Mouse (Mus musculus): ENCODE data around the gene Gatad1.
"Not testable (repeated sequence)": the region's sequence is repeated elsewhere in the genome, so short reads cannot be mapped to it uniquely, and the experiment has no call there.

The Gatad1 gene

DNA sequence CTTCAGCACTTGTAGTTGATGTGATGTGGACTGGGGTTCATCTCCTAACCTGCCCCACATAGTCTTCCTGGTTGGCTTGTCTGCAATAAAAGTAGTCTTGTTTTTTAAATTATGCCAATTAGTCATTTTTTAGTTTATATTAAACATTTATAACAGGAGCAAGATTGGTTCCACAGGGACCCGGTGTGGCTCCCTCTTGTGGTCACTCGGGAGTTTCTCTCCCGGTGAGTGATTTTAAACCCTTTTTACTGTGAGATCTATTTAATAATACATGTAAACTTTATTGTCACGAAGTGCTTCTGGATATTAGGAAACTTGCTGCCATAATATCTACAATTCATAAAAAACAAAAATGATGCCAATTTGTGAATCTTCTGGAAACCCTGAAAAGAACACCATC is 23.0 kb downstream of the Gatad1 start:
- DNase-seq (ENCODE audit: low spot score) = no peak

DNA sequence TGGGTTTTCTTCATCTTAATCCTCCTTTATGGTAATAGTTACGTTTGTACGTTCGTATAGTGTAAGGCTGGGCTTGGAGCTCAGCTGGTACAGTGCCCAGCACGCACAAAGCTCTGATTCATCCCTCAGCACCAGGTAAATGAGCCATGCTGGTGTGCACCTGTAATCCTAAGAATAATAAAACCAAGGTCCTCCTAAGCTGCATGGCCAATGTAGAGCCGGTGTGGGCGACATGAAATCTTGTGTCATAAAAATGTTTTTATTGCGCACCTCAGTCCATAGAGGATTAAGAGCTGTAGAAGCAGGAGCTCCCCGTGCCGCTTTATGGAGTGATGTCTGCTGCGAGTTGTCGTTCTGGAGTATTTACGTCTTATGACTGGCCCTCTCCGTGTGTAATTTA is 23.7 kb downstream of the Gatad1 start:
- no peak for DNase-seq (ENCODE audit: low spot score)

DNA sequence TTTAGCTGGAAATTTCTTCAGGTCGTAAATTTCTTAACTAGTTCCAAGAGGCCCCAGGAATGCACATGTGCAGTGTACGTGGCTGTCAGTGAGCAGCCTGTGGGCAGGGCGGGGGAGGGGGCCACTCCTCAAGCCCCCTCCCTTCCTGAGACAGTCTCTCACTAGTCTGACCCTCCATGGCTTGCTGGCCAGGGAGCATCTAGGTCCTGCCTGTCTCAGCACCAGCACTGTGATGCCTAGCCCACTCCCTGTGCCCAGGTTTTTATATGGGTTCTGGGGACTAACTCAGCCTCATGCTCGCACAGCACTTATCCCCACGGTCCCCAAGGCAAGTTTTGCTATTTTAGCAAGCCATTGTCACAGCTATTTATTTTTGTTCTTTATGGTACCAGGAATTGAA is 24.7 kb downstream of the Gatad1 start:
- DNase-seq (ENCODE audit: low spot score) = no peak

DNA sequence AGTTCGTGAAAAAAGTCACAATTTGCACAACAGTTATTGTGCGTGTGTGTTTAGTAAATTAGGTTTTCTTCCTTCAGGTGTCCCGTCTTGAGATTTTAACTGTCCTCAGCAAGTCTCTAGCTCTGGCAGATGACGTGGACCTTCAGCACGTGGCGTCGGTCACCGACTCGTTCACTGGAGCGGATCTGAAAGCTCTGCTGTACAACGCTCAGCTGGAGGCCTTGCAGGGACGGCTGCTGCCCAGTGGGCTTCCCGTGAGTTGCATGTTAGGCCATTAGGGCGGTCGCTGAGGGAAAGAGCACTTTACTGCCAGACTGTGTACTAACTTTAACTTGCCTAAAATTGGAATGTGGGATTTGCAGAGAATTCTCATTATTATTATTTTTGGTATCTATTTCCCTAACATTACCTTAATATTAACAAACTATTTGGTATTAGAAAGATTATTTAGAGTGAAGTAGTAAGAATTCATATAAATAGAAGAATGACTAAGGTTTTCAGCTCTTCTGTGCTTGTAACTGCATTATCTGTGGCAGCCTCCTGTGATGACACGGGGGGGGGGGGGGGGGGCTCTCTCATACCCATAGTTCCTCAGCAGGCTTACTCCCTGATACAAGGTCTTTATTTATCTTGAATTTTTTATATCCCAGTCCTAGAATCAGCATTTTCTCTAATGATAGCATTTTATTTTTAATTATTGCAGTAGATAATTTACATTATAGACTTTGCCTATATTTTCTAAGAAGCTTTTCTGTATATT is 25.3 kb downstream of the Gatad1 start:
- no peak for DNase-seq (ENCODE audit: low spot score)

DNA sequence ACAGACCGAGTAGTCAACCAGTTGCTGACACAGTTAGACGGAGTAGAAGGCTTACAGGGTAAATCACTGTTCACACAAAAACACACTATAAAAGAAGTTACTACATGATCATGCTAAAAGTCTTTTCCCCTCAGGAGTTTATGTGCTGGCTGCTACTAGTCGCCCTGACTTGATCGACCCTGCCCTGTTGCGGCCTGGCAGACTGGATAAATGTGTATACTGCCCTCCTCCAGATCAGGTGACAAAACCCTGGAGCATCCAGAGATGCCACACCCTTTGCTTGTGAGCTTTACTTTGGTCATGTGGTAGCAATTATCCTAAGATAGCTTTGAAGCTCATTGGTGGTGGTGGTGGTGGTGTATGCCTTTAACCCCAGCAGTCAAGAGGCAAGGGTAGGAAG is 26.9 kb downstream of the Gatad1 start:
- no peak for DNase-seq (ENCODE audit: low spot score)

DNA sequence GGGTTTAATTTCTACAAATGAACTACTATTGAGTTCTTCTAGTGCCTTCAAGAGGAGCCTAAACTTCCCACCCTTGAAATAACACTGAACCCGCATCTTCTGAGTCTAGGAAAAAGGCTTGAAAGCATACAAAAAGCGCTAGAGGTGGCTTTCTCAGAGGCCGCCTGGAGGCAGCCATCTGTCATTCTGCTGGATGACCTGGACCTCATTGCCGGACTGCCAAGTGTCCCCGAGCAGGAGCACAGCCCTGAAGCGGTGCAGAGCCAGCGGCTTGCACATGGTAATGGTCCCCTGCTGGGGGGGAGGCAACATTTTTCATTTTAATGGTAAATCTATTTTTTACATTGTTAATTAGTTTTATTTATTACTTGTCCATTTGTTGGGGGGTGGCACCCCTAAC is 36.5 kb downstream of the Gatad1 start:
- no peak for DNase-seq (ENCODE audit: low spot score)

DNA sequence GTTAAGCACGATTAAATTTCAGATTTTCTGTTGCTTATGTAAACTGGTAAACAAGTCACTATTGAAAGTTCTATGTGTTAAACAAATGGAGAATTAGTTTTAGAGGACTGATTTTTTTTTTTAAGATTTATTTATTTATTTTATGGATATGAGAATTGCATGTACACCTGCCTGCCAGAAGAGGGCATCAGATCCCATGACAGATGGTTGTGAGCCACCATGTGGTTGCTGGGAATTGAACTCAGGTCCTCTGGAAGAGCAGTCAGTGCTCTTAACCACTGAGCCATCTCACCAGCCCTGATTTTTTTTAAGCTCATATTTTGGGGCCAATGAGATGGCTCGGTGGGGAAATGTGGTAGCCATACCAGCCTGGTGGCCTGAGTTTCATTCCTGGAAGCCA is 45.1 kb downstream of the Gatad1 start:
- DNase-seq (ENCODE audit: low spot score) = not testable (repeated sequence)

DNA sequence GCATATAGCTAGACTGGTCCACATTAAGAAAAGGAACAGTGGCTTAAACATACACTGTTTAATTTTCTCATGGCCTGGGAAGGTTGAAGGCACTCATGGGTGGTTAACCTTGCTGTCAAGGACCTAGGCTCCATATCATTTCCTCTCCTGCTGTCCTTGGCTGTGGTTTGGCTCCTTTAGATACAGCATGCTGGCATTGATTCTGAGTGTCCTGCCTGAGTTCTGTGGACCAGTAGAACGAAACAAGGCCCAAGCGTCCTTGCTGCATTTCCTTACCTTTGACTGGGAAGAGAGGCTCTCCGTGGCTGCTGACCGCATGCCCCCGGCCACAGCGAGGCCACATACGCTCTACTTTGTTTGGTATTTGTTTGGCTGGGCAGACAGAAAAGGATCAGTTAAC is 47.7 kb downstream of the Gatad1 start:
- no peak for DNase-seq (ENCODE audit: low spot score)

DNA sequence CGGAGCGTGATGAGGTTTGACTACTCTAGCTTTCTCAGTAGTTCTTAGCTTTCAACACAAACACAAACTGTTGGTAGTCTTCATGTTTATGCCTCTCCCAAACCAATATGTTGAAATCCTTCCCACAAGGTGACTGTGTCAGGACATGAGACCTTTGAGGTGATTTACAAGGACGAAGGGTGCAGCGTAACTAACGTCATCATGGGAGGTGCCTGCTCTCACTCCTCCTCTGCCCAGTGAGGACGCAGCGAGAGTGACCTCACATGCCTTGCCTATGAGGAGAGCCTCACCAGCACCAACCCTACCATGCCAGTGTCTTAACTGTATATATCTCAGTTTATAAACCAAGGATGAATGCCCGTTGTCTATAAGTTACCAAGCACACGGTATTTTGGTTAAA is 49.9 kb downstream of the Gatad1 start:
- no peak for DNase-seq (ENCODE audit: low spot score)

DNA sequence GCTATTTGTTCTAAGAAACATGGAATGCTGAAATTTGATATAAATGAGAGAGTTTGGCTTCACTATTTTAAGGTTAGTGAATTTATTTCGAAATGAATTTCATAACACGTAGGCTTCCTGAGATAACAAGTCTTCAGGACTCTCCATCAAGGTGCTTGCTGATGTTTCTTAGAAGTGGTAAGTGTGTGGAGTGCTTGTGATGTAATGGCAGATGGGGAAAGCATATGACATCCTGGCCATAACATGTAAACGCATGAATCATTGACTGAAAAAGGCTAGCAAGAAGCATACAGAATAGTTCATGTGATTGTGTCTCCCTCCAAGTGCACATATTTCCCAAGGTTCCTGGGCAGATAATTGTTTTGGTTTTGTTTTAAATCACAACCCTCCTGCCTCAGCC is 56.2 kb downstream of the Gatad1 start:
- DNase-seq (ENCODE audit: low spot score) = no peak

DNA sequence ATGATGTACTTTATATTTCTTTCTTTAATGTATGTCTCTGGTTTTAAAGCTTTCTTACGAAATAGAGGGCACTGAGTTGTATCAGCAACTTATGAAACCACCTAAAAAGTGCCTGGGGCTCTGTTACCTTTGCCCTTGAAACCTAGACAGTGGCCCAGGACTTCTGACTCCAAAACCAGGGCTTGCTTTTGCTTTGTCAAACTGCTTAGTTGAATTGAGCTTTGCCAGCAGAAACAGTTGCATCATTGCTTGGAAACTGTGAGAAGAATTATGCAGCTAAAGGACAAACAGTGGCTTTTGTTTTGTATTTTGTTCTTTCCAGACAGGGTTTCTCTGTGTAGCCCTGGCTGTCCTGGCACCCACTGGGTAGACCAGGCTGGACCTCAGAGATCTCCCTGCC is 56.7 kb downstream of the Gatad1 start:
- no peak for DNase-seq (ENCODE audit: low spot score)

DNA sequence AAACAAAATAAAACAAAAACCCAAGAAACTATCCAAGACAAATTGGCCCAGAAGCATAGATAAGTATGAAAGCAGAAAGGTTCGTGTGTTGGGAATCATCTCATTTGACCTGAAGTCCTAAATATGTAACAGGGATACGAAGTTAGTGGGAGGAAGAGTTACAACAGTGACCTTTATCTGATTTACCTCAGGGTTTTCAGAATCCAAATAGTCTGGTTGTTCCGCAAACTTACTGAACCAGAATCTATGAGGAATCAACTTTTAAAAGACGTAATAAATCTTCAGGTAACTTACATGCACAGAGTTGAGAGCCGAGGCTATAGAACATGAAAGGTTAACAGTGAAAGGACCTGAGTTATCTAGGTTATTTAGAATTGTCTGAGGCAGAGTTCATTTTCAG is 58.2 kb downstream of the Gatad1 start:
- DNase-seq (ENCODE audit: low spot score) = no peak

DNA sequence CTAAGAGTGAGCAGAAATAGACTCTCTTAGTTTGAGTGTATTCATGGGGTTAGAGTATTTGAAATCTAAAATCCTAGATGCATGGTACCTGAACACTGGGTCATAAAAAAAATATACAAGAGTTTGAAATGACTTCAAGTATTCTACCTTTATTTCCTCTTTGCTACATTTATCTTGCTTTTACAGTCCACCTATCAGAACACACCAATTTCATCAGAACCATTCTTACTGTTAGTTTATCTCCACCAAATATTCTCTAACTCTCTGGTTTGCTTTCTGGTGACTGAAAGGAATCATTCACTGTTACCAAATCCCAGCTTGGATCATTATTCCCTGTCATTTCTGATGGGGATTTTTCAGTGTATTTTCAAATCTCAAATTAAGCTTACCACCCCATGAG is 59.8 kb downstream of the Gatad1 start:
- DNase-seq (ENCODE audit: low spot score) = no peak

DNA sequence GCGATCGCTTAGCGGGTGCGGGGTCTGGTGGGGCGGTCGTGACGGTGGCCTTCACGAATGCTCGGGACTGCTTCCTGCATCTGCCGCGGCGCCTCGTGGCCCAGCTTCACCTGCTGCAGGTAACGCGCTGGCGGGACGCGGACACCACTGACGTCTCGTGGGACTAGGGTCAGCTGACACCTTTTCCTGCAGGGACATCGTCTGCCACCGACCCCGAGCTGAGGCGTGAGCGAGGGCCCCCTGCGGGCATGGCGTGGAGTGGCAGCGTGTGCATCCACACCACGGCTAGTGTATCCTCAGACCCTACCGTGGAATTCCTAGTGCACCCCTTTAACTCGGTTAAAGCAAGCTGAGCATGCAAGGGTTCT is 60.6 kb downstream of the Gatad1 start, which contains the start of gene Rbm48:
Gene Rbm48 (minus strand): TSS at position 187 of the 368 bp plus-strand sequence.
- DNase-seq (ENCODE audit: low spot score) = peak; percentile 79

DNA sequence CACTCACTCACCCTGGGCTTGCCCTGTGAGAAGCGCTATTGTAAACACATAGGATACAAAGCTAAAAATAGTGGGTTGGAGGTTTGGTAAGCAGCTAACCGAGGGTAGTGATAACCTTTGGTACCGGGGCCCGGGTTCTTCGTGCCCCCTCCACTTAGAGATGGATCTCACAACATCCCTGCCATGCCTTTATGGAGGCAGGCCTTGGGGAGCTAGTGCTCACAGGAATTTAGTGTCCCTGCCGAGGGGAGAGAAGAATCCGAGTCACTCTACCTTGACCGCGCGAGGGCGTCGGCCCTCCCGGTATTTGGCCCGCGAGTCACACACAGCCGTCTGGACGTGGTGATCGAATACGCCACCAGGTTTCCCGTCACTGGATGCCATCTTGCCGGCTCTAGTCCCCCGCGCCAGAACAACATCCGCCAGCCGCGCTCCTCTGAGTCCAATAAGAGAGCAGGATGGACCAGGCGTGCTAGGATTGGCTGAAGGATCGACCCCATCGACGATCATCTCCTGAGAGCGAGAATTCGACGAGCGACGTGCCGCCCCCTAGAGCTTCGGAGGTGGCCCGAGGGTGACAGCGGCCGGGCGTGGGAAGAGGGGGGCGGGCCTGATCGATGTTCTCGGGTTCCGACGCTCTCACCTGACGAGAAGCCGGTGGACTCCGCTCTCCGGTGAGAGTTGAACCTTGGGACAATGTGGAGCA is 61.1 kb downstream of the Gatad1 start, which contains the start of gene Pex1:
Gene Pex1 (plus strand): TSS at position 374 of the 706 bp plus-strand sequence.
- peak; percentile 92 for DNase-seq (ENCODE audit: low spot score)

Measured in ovary, postnatal 36 days (tissue).